Mouse (Mus musculus) forebrain, embryonic 15.5 days (tissue): ENCODE measurements around the gene Ldlrad3. TPM values are rescaled to one million over a fixed set of nuclear protein-coding genes. Genes with fewer than 3 reads are reported as not detected.

Experiments used
- ATAC-seq: fragments of 200-750 bp; cut with Nextera tagmentation; replicated peaks from 2 replicates; pipeline ENCODE4 v1.8.0; 2017; ENCODE audit warnings: mild to moderate bottlenecking, moderate TSS enrichment, moderate library complexity
- H3K27ac ChIP-seq: fragments of 300-500 bp; sonication (generic); replicated peaks from 2 replicates; pipeline ENCODE4 v1.5.1; 2015; ENCODE audit warnings: mild to moderate bottlenecking, inconsistent platforms
- H3K27me3 ChIP-seq: fragments of 300-500 bp; sonication (generic); 2 replicates; pipeline ENCODE4 v1.6.1; 2015; ENCODE audit warnings: inconsistent platforms
- H3K36me3 ChIP-seq: fragments of 300-500 bp; sonication (generic); 2 replicates; pipeline ENCODE4 v1.6.1; 2015; ENCODE audit warnings: mild to moderate bottlenecking, inconsistent platforms
- H3K4me1 ChIP-seq: fragments of 300-500 bp; sonication (generic); 2 replicates; pipeline ENCODE4 v1.6.1; 2015; ENCODE audit warnings: inconsistent platforms
- H3K4me2 ChIP-seq: fragments of 300-500 bp; sonication (generic); replicated peaks from 2 replicates; pipeline ENCODE4 v1.6.1; 2015; ENCODE audit warnings: mild to moderate bottlenecking, inconsistent platforms
- H3K4me3 ChIP-seq: fragments of 300-500 bp; sonication (generic); 2 replicates; pipeline ENCODE4 v1.5.1; 2015; ENCODE audit warnings: mild to moderate bottlenecking, inconsistent platforms
- H3K9ac ChIP-seq: fragments of 300-500 bp; sonication (generic); replicated peaks from 2 replicates; pipeline ENCODE4 v1.6.1; 2015; ENCODE audit warnings: mild to moderate bottlenecking, inconsistent platforms
- H3K9me3 ChIP-seq: fragments of 300-500 bp; sonication (generic); 2 replicates; pipeline ENCODE4 v1.6.1; 2016; ENCODE audit warnings: inconsistent platforms
- WGBS: fragments of 180-500 bp; shearing (Covaris S2); methylation state at CpG from one replicate; pipeline ENCODE4 v1.1.7; 2015; ENCODE audit warnings: mixed read lengths; 5-methylcytosine and 5-hydroxymethylcytosine counted together
- polyA plus RNA-seq: library from polyadenylated mRNA; unstranded; fragments of >200 nt; fragmentation: Nextera tagmentation; extraction: Ambion mirVana; gene quantifications from 2 replicates; pipeline ENCODE4 v1.2.1, GENCODE M21; 2015

Ldlrad3 gene
- polyA plus RNA-seq, 1 experiment from 2014 or later: 30.0 TPM

DNA sequence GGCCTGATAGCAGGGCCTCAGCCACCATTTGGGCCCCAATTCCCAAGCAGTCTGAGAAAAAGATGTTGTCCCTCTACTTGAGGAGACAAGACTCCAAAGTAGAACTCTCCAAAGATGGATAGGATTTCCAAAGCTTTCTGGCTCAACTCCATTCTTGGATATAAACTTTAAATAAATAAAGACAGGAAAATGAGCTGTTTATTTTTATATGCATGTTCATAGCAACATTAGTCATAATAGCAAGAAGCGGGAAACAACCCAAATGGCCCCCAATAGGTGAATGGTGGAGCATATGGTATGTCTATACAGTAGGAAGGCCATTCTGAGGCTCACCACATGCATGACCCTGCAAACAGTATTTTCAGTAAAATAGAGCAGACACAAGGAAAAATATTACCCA is 251.2 kb downstream of the Ldlrad3 start:
- 94% methylated on average over 1 of the region's 1 CpGs for WGBS
- no peaks in the 10 kb centered on the region for H3K27me3 ChIP-seq
- H3K27ac ChIP-seq: no peak overlapping the region
- H3K4me2 ChIP-seq: no peak overlapping the region
- peaks cover 5% of the 10 kb centered on the region for H3K4me1 ChIP-seq
- no peak for ATAC-seq
- H3K9ac ChIP-seq: no peak overlapping the region
- no peak overlapping the region for H3K4me3 ChIP-seq
- H3K36me3 ChIP-seq: no peaks in the 10 kb centered on the region
- H3K9me3 ChIP-seq: no peaks in the 10 kb centered on the region

DNA sequence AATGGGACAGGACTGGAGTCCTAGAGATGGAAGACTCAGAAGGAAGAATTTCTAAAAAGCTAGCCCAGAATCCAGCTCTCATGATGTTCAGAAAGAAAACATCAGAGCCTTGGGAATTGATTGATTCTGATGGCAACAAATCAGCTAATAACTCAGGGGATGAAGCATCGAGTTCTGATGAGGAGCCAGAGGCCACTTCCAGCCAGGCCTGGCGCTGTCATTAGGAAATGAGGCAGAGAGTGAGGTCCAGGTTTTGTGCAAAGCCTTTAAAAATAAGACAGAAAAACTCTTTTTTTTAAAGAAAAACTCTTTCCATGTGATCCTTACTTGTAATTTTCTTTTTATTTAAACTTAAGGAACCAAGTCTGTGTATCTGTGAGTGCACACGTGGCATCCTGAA is 252.9 kb downstream of the Ldlrad3 start:
- Histone ChIP-seq H3K4me3 (no peak overlapping the region), H3K27ac (no peak overlapping the region), H3K4me1 (peaks cover 5% of the 10 kb centered on the region), H3K9ac (no peak overlapping the region), H3K4me2 (no peak overlapping the region), H3K9me3 (no peaks in the 10 kb centered on the region), H3K27me3 (no peaks in the 10 kb centered on the region), H3K36me3 (no peaks in the 10 kb centered on the region)
- 89% methylated on average over 3 of the region's 3 CpGs for WGBS
- ATAC-seq: no peak

DNA sequence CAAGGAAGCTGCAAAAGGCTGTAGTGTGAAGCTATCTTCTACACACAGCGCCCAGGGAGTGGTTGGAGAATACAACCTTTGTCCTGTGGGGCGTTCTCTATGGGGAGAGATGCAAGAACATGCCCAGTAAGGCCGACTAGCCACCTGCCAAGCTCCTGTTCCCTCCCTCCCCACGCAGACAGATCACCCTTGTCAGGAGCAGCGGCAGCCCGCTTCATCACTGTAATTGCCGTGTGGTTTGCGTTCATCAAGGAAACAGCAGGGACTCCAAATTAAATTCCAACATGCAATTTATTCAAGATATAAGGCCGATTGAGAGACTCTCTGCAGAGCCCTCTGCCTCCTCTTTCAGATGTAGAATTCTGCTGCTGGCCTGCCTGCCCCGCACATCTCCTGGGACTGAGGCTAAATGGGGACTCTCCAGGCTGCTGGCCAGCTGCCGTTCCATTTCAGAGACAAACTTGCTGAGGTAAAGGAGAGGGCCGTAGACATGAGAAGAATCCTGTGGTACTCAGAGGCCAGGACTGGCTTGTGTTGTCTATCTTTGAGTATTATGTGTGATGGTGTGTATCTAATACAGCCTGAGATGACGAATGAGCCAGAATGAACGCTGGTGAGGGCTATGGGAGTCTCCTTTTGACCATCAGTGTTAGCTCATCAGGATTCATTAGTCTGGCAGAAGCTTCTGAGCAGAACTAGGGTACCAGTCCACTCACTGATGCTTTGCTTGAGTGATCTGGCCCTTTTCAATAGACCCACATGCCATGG is 253.8 kb downstream of the Ldlrad3 start:
- Histone ChIP-seq H3K4me2 (no peak overlapping the region), H3K9ac (no peak overlapping the region), H3K36me3 (no peaks in the 10 kb centered on the region), H3K27me3 (no peaks in the 10 kb centered on the region), H3K27ac (no peak overlapping the region), H3K4me1 (peaks cover 5% of the 10 kb centered on the region), H3K9me3 (no peaks in the 10 kb centered on the region), H3K4me3 (no peak overlapping the region)
- 52% methylated on average over 14 of the region's 14 CpGs for WGBS
- no peak; the same call in 1 of the 2 replicates for ATAC-seq

DNA sequence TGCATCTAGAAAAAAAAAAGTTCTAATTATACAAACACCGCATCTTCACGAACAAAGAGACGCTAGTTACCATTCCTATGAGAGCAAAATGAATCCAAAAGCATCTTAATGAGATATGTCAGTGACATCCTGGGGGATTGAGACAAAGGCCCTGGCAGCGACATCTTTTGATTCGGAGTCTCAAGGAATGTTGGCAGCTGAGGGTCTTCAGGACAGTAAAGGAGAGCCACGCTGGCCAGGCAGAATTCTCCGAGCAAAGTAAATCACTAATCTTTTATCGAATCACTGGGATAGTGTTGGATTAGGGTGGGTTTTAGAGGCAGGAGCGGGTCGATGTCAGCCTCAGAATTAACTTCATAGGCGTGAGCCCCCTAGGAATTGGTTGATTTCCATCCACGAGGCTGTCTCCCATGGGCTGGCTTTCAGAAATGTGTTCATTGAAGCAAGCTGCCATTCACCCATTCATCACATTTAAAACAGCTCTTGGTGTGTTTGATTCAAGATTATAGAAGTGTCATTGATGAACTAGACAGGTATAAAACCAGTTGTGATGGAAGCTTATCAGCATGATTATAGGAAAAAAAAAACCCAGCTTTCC is 260.5 kb downstream of the Ldlrad3 start:
- Histone ChIP-seq H3K4me1 (peaks cover 5% of the 10 kb centered on the region), H3K9ac (no peak overlapping the region), H3K9me3 (no peaks in the 10 kb centered on the region), H3K4me3 (no peak overlapping the region), H3K4me2 (no peak overlapping the region; the same call in 1 of the 2 replicates), H3K27me3 (no peaks in the 10 kb centered on the region), H3K27ac (no peak overlapping the region), H3K36me3 (no peaks in the 10 kb centered on the region)
- no peak for ATAC-seq
- WGBS: 17% methylated on average over 12 of the region's 12 CpGs

DNA sequence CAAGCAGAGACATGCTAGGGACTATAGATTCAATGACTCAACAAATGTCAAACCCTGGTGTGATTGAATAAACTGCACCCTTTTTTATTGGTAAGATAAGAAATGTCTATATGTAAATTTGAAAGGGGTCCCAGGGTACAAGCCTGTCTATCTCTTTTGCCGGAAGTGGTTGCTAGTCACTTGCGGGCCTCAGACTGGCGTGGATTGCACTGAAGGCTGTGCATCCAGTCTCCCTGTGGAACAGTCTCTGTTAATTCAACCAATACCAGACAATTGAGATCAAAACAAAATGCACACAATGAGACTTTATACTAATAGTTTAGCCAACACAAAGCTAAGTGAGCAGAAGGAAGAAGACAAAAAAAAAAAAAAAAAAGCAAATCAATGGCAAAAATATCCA is 261.0 kb downstream of the Ldlrad3 start:
- no peaks in the 10 kb centered on the region for H3K36me3 ChIP-seq
- H3K9ac ChIP-seq: no peak overlapping the region
- H3K4me3 ChIP-seq: no peak overlapping the region
- ATAC-seq: no peak
- WGBS: 62% methylated on average over 3 of the region's 3 CpGs
- no peaks in the 10 kb centered on the region for H3K27me3 ChIP-seq
- no peaks in the 10 kb centered on the region for H3K9me3 ChIP-seq
- H3K4me1 ChIP-seq: peaks cover 6% of the 10 kb centered on the region
- H3K4me2 ChIP-seq: no peak overlapping the region
- no peak overlapping the region for H3K27ac ChIP-seq

DNA sequence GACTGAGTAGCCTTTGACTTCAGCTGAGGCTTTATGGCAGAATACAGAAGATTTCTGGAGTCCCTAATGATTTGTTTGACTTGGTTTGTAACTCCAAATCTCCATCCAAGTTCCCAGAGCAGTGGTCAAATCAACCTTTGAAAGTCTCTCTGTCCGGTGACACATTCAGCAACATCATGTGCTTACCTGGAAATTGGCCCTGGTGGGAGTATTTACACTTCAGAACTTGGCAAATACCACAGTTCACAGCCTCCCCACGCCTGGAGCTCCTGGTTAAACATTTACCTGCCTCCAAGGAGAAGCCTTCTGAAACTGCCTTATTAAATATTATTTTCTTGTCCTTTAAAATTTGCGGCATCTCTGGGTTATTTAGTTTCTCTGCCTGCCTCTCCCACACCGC is 263.0 kb downstream of the Ldlrad3 start:
- H3K36me3 ChIP-seq: no peaks in the 10 kb centered on the region
- ATAC-seq: no peak
- no peaks in the 10 kb centered on the region for H3K9me3 ChIP-seq
- WGBS: 92% methylated on average over 4 of the region's 4 CpGs
- no peak overlapping the region for H3K9ac ChIP-seq
- H3K4me2 ChIP-seq: no peak overlapping the region
- no peak overlapping the region for H3K27ac ChIP-seq
- H3K4me3 ChIP-seq: no peak overlapping the region
- peaks cover 11% of the 10 kb centered on the region for H3K4me1 ChIP-seq
- H3K27me3 ChIP-seq: no peaks in the 10 kb centered on the region

DNA sequence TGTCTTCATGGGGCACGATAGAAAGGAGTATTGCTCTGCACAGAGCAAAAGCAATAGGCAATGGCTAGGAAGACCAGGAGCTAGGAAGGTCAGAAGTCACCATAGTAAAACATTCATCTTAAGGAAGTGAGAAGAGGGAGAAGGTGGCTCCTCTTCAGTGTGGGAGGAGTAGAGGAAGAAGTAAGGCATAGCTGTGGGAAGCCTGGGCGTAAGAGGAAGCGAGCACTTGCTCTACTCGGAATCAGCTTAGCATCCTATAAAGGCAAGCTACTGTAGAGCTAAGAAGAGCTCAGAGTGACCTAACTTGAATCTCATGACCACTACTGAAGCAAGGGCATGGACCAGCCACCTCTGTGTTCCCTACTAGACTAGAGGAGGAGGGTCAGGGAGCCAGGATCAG is 263.9 kb downstream of the Ldlrad3 start:
- WGBS: 97% methylated on average over 4 of the region's 4 CpGs
- ATAC-seq: no peak
- H3K4me1 ChIP-seq: peaks cover 11% of the 10 kb centered on the region

DNA sequence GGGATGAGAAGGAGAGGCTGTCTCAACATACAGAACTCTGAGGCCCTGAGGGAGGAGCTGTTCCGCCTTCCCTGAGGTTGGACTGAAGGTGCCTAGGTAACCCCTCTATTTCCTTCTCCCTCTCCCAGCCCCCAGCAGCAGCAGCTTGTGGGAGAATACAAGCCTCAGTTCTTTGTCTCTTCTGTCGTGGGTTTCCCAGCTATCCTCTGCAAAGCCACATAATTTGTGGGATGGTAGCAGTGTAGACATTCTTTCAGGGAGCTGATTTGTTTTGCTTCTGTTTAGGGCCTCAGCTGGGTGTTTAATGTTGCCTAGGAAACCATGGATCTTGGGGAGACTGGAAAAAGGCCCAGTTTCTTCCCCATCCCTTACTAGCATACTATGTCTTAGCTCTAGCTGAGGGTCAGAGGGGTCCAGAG is 266.0 kb downstream of the Ldlrad3 start:
- Histone ChIP-seq H3K9ac (no peak overlapping the region), H3K4me2 (no peak overlapping the region), H3K36me3 (no peaks in the 10 kb centered on the region), H3K27me3 (no peaks in the 10 kb centered on the region), H3K27ac (no peak overlapping the region), H3K9me3 (no peaks in the 10 kb centered on the region), H3K4me3 (no peak overlapping the region), H3K4me1 (peaks cover 6% of the 10 kb centered on the region)
- WGBS: 38% methylated on average over 2 of the region's 2 CpGs
- ATAC-seq: no peak

More for the DNA sequence above, 263.9 kb downstream of the Ldlrad3 start:
- no peak overlapping the region for H3K4me3 ChIP-seq
- H3K9me3 ChIP-seq: no peaks in the 10 kb centered on the region
- no peaks in the 10 kb centered on the region for H3K27me3 ChIP-seq
- H3K27ac ChIP-seq: no peak overlapping the region
- no peak overlapping the region for H3K9ac ChIP-seq
- no peak overlapping the region for H3K4me2 ChIP-seq
- H3K36me3 ChIP-seq: no peaks in the 10 kb centered on the region

DNA sequence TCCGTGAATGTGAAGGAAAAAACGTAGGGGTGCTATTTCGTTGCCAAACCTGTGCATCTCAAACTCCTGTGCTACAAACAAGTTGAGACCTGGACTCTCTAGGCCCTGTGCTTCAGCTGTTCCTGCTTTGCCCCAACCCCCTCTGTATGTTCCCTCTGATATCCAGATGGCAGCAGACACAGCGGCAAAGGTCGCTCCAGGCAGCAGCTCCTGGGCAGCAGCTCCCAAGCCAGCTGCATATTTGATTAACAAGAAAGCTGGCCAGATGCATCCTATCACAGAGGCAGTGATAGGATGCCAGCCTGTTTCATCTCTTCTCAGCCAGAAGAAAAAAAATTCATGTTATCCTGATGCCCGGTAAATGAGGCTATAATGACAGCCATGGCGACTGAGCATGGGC is 267.7 kb downstream of the Ldlrad3 start:
- no peaks in the 10 kb centered on the region for H3K36me3 ChIP-seq
- no peaks in the 10 kb centered on the region for H3K9me3 ChIP-seq
- peaks cover 6% of the 10 kb centered on the region for H3K4me1 ChIP-seq
- no peak for ATAC-seq
- 81% methylated on average over 7 of the region's 7 CpGs for WGBS
- H3K4me2 ChIP-seq: no peak overlapping the region
- no peak overlapping the region for H3K27ac ChIP-seq
- H3K9ac ChIP-seq: no peak overlapping the region
- no peak overlapping the region for H3K4me3 ChIP-seq
- no peaks in the 10 kb centered on the region for H3K27me3 ChIP-seq

DNA sequence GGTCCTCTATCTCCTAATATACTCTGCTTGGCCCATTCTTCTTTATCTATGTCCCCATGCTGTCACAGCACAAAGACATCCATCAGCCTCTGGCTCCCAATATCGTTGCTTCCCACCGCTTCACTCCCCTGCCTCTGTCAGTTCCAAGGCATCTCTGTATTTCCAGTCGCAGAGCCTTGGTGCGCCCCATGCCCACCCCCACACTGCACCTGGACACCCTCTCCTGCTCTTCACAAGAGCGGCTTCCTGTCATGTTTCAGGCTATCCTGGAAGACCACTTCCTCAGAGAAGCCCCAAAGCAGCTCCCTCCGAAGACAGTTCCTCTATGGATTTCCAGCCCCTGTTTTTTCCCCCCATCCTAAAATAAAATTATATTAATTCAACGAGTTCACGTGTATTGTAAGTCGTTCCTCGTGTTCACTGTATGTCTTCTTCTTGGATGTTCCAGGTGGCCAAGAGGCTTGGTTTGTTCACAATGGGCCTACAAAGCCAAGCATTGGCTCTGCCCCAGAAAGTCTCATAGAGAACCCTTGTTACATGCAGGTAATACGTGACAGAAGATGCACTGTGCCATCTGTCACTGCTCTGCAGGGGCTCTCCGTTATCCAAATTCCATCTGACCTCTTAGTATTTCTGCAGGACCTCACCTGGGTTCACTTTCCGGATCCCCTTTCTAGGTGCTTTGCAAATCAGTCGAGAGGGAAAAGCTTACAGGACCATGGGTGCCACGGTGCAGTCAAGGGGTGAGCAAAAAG is 276.7 kb downstream of the Ldlrad3 start:
- ATAC-seq: no peak
- H3K27me3 ChIP-seq: no peaks in the 10 kb centered on the region
- H3K4me2 ChIP-seq: no peak overlapping the region
- WGBS: 84% methylated on average over 15 of the region's 15 CpGs
- H3K27ac ChIP-seq: no peak overlapping the region
- no peak overlapping the region for H3K9ac ChIP-seq
- no peaks in the 10 kb centered on the region for H3K36me3 ChIP-seq
- H3K4me3 ChIP-seq: no peak overlapping the region
- peaks cover 12% of the 10 kb centered on the region for H3K4me1 ChIP-seq
- no peaks in the 10 kb centered on the region for H3K9me3 ChIP-seq

DNA sequence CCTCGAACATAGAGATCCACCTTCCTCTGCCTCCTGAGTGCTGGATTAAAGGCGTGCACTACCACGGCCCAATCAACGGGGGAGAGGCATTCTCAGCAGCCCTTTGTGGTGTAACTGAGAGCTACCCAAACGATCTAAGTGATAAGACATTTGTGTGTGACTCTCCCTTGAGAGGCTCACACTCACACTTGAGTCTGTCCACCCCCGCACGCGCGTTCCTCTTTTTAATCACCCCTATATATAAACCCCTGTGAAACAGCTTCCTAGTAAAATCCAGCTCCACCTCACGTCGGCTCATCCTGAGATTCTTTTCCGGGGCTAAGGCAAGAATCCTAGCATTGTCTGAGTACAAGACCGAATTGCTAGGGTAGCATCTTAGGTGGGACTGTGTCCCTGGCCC is 277.4 kb downstream of the Ldlrad3 start:
- Histone ChIP-seq H3K4me3 (no peak overlapping the region), H3K4me2 (no peak overlapping the region), H3K27ac (no peak overlapping the region), H3K36me3 (no peaks in the 10 kb centered on the region), H3K4me1 (peaks cover 12% of the 10 kb centered on the region), H3K9me3 (no peaks in the 10 kb centered on the region), H3K9ac (no peak overlapping the region), H3K27me3 (no peaks in the 10 kb centered on the region)
- no peak for ATAC-seq
- 69% methylated on average over 13 of the region's 13 CpGs for WGBS

DNA sequence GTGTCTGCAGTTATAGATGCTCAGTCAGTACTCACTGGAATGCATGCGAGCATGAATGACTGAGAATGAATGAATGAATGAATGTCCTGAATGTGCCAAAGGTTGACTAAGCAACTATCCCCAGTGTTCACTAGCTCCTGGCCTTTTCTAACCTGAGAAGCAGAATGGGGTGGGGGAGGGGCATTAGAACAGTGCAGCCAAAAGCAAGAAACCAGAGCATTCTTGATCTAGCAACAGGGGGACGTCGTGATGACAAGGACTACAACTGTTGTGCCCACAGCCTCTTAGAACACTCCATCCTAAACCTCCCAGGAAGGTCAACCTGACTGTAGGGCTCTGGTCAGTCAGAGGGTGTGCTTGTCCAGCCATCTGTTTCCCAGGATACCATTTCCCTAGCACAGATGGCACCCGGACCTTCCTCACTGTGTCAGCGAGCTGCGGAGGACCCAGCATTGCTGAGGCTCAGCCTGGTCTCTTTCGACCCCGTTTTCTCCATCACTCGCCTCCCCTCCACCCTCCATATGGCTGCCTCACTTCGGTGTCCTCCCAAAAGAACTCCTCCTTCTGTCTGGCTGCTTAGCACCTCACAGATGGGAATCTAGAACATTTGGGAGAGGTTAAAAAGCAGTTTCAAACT is 278.7 kb downstream of the Ldlrad3 start:
- ATAC-seq: no peak
- Histone ChIP-seq H3K27me3 (no peaks in the 10 kb centered on the region), H3K27ac (no peak overlapping the region), H3K4me2 (no peak overlapping the region), H3K36me3 (no peaks in the 10 kb centered on the region), H3K9me3 (no peaks in the 10 kb centered on the region), H3K4me3 (no peak overlapping the region), H3K9ac (no peak overlapping the region), H3K4me1 (peaks cover 12% of the 10 kb centered on the region)
- 70% methylated on average over 10 of the region's 10 CpGs for WGBS
